Mouse (Mus musculus): ENCODE results near the gene Zfp994.
"Not testable (repeated sequence)": the region's sequence is repeated elsewhere in the genome, so short reads cannot be mapped to it uniquely, and the experiment has no call there.

Gene Zfp994

DNA sequence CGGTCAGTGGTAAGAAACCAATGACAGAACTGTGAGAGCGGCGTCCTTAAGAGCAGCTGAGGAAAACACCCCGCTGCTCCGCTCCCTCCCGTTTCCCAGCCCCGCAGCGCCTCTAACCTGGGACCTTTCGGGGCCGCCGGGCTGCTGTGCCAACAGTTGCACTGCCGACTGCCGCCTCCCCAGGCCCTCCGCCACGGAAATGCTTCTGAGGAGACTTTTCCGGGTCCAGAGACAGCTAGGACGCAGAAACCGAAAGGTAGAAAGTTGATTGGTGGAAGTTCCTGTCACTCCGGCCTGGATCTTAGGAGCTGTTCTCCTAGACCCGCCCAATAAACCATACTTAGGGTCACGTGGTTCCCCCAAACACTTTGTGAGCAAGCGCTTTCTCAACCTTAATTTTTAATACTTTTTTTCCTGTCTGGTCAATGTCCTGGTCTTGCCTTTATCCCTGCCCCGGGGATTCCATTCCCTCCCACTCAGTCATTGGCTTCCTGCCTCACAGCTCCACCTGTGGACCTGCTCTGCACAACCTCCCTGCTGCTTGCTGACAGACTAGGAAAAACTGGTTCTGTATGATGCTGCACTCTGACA lies at the start of gene Zfp994:
Gene Zfp994, minus strand, starts transcription at position 195 of the 591 bp plus-strand sequence.
- peak; percentile 95 for DNase-seq (ENCODE audit: low read depth, low spot score)

GRCm38 (mm10) chr17:22230701-22231100 lies 5.3 kb upstream of the Zfp994 start:
- not testable (repeated sequence) for DNase-seq (ENCODE audit: low read depth, low spot score)

DNA sequence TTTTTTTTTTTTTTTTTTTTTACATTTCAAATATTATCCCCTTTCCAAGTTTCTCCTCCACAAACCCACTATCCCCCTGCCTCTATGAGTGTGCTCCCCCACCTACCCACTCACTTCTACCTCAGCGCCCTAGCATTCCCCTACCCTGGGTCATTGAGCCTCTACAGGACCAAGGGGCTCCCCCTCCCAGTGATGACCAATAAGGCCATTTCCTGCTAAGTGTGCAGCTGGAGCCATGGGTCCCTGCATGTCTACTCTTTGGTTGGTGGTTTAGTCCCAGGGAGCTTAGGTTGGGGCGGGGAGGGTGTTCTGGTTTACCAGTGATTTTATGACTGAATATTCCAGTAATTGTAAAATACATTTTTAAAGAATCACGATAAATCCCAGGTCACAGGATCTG lies 401 bp downstream of the Zfp994 start:
- DNase-seq (ENCODE audit: low read depth, low spot score), result not testable (repeated sequence)

- not testable (repeated sequence) for DNase-seq (ENCODE audit: low read depth, low spot score)
These were observed 59.6 kb downstream of the Zfp994 start, which contains the start of gene Zfp947 for GRCm38 (mm10) chr17:22165722-22166294. Gene Zfp947, minus strand, starts transcription at chr17:22166190.

DNA sequence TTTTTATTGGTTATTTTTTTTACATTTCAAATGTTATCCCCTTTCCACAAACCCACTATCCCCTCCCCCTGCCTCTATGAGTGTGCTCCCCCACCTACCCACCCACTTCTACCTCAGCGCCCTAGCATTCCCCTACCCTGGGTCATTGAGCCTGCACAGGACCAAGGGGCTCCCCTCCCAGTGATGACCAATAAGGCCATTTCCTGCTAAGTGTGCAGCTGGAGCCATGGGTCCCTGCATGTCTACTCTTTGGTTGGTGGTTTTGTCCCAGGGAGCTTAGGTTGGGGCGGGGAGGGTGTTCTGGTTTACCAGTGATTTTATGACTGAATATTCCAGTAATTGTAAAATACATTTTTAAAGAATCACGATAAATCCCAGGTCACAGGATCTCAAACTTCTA lies 60.1 kb downstream of the Zfp994 start:
- DNase-seq (ENCODE audit: low read depth, low spot score), result not testable (repeated sequence)

GRCm38 (mm10) chr17:22153951-22154350 lies 71.5 kb downstream of the Zfp994 start:
- DNase-seq (ENCODE audit: low read depth, low spot score), result not testable (repeated sequence)

Data from brain, embryonic 18.5 days (tissue).